Mouse (Mus musculus) frontal cortex, adult 2 months (tissue): Measurements from ENCODE around the gene Ly6g. TPM values are rescaled to one million over a fixed set of nuclear protein-coding genes. Genes with fewer than 3 reads are reported as not detected.

ENCODE experiments used
- polyA plus RNA-seq: library from polyadenylated mRNA; depleted of rRNA; stranded (reverse); fragments of >200 nt; gene quantifications from 2 replicates; pipeline ENCODE4 v1.2.3, GENCODE M21; 2012; rRNA removed

Ly6g gene
- polyA plus RNA-seq, 1 experiment = not detected

Other genes with a start within 250 kb of the Ly6g start
- not detected in 2 replicates for gene Ly6i, start 171.8 kb upstream of the Ly6g start, polyA plus RNA-seq
- 68.0 and 70.4 TPM in 2 replicates for gene Ly6a, start 157.2 kb upstream of the Ly6g start, polyA plus RNA-seq
- 174 and 251 TPM in 2 replicates for gene Ly6c1, start 106.4 kb upstream of the Ly6g start, polyA plus RNA-seq
- gene Ly6c2, start 43.3 kb upstream of the Ly6g start, polyA plus RNA-seq = 0.54 and 0.86 TPM in 2 replicates
- gene BC025446, start 61.1 kb downstream of the Ly6g start, polyA plus RNA-seq = not detected in 2 replicates
- gene Ly6f, start 113.2 kb downstream of the Ly6g start, polyA plus RNA-seq = not detected in 2 replicates